Mouse (Mus musculus) heart, embryonic 10.5 days (tissue): ENCODE data around the gene Gm8220. TPM values are rescaled to one million over a fixed set of nuclear protein-coding genes. Genes with fewer than 3 reads are reported as not detected.
"Not testable (repeated sequence)": the region's sequence is repeated elsewhere in the genome, so short reads cannot be mapped to it uniquely, and the experiment has no call there.

ENCODE experiments used
- DNase-seq: peaks from one replicate; pipeline ENCODE4 v3.0.0-alpha.2; 2017; ENCODE audit warnings: low spot score
- H3K27ac ChIP-seq: fragments of 300-500 bp; sonication (generic); 2 replicates; pipeline ENCODE4 v1.5.1; 2016; ENCODE audit warnings: mild to moderate bottlenecking
- H3K27me3 ChIP-seq: fragments of 300-500 bp; sonication (generic); 2 replicates; pipeline ENCODE4 v1.6.1; 2016; ENCODE audit warnings: mild to moderate bottlenecking; ENCODE audit not compliant: poor library complexity, insufficient read depth, severe bottlenecking
- H3K36me3 ChIP-seq: fragments of 300-500 bp; sonication (generic); 2 replicates; pipeline ENCODE4 v1.6.1; 2016; ENCODE audit warnings: mild to moderate bottlenecking, moderate library complexity
- H3K4me1 ChIP-seq: fragments of 300-500 bp; sonication (generic); 2 replicates; pipeline ENCODE4 v1.6.1; 2016; ENCODE audit warnings: mild to moderate bottlenecking
- H3K4me3 ChIP-seq: fragments of 300-500 bp; sonication (generic); 2 replicates; pipeline ENCODE4 v1.5.1; 2016; ENCODE audit warnings: mild to moderate bottlenecking, moderate library complexity
- H3K9me3 ChIP-seq: fragments of 300-500 bp; sonication (generic); 2 replicates; pipeline ENCODE4 v1.6.1; 2016; ENCODE audit warnings: mild to moderate bottlenecking, moderate library complexity
- WGBS: fragments of 180-500 bp; shearing (Covaris S2); methylation state at CpG from one replicate; pipeline ENCODE4 v1.1.7; 2016; 5-methylcytosine and 5-hydroxymethylcytosine counted together
- polyA plus RNA-seq: library from polyadenylated mRNA; unstranded; fragments of >200 nt; fragmentation: Nextera tagmentation; extraction: Ambion mirVana; gene quantifications from 2 replicates; pipeline ENCODE4 v1.2.1, GENCODE M21; 2016

Gene Gm8220
- not detected in 2 replicates for polyA plus RNA-seq

DNA sequence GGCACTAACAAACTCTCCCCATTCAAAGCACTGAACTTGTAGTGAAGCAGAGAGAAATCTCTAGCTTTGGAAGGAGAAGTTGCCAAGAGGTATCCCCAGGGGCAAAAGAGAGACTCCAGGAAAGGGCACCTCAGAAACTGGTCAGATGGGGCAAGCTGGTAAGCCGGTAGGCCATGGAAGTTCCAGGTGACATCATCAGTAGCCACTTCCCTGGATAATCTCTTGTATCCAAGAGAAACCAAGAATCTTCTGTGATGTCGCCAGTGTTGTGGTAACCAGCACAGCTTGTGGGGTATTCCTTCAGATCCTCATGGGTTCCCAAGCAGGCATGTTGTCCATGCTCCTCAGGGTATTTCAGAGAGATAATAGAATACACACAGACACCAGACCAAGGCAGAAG lies at the start of gene Gm8220:
Gm8220 (plus strand) TSS at position 301 of the 400 bp plus-strand sequence.
- WGBS: 77% methylated on average over 2 of the region's 2 CpGs
- H3K4me1 ChIP-seq, H3K9me3 ChIP-seq, H3K4me3 ChIP-seq, H3K36me3 ChIP-seq, H3K27ac ChIP-seq, H3K27me3 ChIP-seq, DNase-seq: not testable (repeated sequence)

DNA sequence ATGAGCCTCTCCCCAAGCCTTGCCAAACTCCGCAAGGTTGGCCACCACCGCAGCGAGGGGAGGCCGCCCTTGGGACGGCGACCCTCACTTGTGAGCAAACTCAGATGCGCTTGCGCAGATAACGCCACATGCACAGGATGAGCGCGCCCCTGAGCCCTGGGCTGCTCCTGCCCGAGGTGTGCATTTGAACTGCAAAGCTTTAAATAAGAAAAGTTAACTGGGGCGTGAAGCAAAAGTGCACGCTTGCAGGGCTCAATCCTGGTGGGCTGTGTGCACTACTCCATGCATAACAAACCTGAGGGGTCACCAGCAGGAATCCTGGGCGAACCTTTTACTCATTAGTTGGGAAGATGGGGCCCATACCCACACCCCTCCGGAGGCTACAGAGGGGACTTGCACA lies 37.3 kb upstream of the Gm8220 start:
- no peaks in the 10 kb centered on the region for H3K27me3 ChIP-seq
- H3K4me3 ChIP-seq: no peak overlapping the region
- DNase-seq: peak; percentile 66
- 88% methylated on average over 16 of the region's 16 CpGs for WGBS
- no peak overlapping the region for H3K27ac ChIP-seq
- peaks cover 4% of the 10 kb centered on the region; the same call in 1 of the 2 replicates for H3K9me3 ChIP-seq
- no peaks in the 10 kb centered on the region for H3K4me1 ChIP-seq
- H3K36me3 ChIP-seq: no peaks in the 10 kb centered on the region

DNA sequence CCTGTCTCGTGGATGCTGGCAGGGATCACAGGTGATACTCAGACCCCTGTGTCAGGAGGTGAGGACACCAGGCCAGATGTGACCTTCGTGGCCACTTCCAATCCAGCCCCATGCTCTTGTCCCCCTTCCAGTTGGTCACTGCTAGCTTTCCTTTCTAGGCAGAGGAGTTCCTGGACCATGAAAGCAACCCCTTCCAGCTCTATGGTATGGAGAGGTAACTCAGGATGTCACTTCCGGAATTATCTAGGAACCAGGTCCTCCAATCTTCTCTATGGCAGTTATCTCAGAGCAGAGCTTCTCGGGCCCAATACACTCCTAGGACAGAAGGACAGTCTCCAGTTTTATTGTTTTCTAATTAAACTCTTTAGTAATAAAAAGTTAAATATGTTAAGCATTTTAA lies 26.7 kb downstream of the Gm8220 start:
- H3K9me3 ChIP-seq, H3K27me3 ChIP-seq, H3K27ac ChIP-seq, H3K4me3 ChIP-seq, H3K4me1 ChIP-seq, H3K36me3 ChIP-seq, DNase-seq: not testable (repeated sequence)
- 73% methylated on average over 4 of the region's 4 CpGs for WGBS

DNA sequence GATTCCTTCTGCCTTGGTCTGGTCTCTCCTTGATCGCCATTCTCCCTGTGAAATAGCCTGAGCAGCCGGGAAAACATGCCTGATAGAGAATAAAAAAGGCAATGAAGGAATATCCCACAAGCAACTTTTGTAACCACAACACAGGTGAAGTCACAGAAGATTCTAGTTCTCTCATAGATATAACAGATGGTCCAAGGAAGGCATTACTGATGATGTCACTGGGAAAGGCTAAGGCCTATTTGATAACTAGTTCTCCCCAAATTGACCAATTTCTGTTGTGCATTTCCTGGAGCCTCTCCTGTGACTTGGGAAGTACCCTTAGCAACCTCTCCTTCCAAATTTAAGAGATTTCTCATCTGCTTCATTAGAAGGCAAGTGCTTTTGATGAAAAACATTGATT lies 53.1 kb downstream of the Gm8220 start, which contains the start of gene Gm5930:
Gm5930 (minus strand) TSS at position 101 of the 400 bp plus-strand sequence.
- H3K4me1 ChIP-seq, H3K27me3 ChIP-seq, DNase-seq, H3K4me3 ChIP-seq, H3K36me3 ChIP-seq, H3K9me3 ChIP-seq, H3K27ac ChIP-seq: not testable (repeated sequence)
- 50% methylated on average over 1 of the region's 2 CpGs for WGBS

Other genes with a start within 250 kb of the Gm8220 start
- not detected in 2 replicates for gene Ear2, start 182.9 kb upstream of the Gm8220 start, polyA plus RNA-seq
- not detected in 2 replicates for gene Gm3327, start 161.7 kb upstream of the Gm8220 start, polyA plus RNA-seq
- not detected in 2 replicates for gene Gm8212, start 87.9 kb upstream of the Gm8220 start, polyA plus RNA-seq
- not detected in 2 replicates for gene 4930503E14Rik, start 72.3 kb upstream of the Gm8220 start, polyA plus RNA-seq
- not detected in 2 replicates for gene Gm5930, start 53.0 kb downstream of the Gm8220 start, polyA plus RNA-seq
- gene Gm8229, start 79.8 kb downstream of the Gm8220 start, polyA plus RNA-seq: not detected in 2 replicates
- gene Gm3371, start 125.1 kb downstream of the Gm8220 start, polyA plus RNA-seq: not detected in 2 replicates
- gene Gm8232, start 148.1 kb downstream of the Gm8220 start, polyA plus RNA-seq: not detected in 2 replicates
- not detected in 2 replicates for gene BC061237, start 206.9 kb downstream of the Gm8220 start, polyA plus RNA-seq
- gene Gm17093, start 232.7 kb downstream of the Gm8220 start, polyA plus RNA-seq: not detected in 2 replicates